Mouse (Mus musculus): ENCODE data around the gene Tmem104.

DNA sequence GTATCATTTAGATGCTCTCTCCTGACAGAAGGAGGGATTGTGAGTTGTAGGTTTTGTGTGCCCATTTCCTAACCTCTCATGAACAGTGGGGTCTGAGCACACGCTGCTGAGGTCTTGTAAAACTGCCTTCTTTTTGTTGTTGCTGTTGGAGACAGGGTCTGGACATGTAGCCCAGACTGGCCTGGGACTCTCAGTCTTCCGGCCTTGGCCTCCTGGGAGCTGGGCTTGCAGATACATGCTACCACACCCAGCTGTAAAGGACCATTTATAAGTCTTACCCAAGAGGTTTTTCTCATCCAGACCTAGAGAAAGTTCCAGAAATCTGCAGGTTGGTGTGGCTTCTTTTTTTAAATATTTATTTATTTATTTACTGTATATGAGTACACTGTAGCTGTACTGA lies 101.0 kb downstream of the Tmem104 start:
- TF ChIP-seq CTCF (IDR thresholded peaks at IDR 0.05; ENCODE audit: control insufficient read depth, insufficient read depth, insufficient read length), result no peak
- TF ChIP-seq CEBPB (IDR thresholded peaks at IDR 0.05; ENCODE audit: low read depth), result no peak
- no peak for TF ChIP-seq USF1 (IDR thresholded peaks at IDR 0.05; ENCODE audit: low read depth)
- no peak for TF ChIP-seq MAX (IDR thresholded peaks at IDR 0.05)
- no peak for TF ChIP-seq MYOG (IDR thresholded peaks at IDR 0.05; ENCODE audit: control insufficient read depth, extremely low read depth, insufficient read length)
- no peak for TF ChIP-seq FOSL1 (IDR thresholded peaks at IDR 0.05; ENCODE audit: insufficient read depth, low read length, poor library complexity, severe bottlenecking)

Measured in C2C12 (cell line).